Mouse (Mus musculus) hindbrain, embryonic 11.5 days (tissue): Measurements from ENCODE around the gene Bche. TPM values are rescaled to one million over a fixed set of nuclear protein-coding genes. Genes with fewer than 3 reads are reported as not detected.
A peak's percentile ranks its signal among the peaks of the same experiment; 100 is the strongest.

Experiments used
- ATAC-seq: fragments of 200-750 bp; cut with Nextera tagmentation; 2 replicates; pipeline ENCODE4 v1.8.0; 2017; ENCODE audit warnings: mild to moderate bottlenecking, moderate TSS enrichment, moderate library complexity; ENCODE audit not compliant: low FRiP score
- DNase-seq: peaks from one replicate; pipeline ENCODE4 v3.0.0-alpha.2; 2015; ENCODE audit warnings: low spot score
- H3K27ac ChIP-seq: fragments of 300-500 bp; sonication (generic); 2 replicates; pipeline ENCODE4 v1.5.1; 2014; ENCODE audit warnings: mild to moderate bottlenecking, low read depth, low read length
- H3K27me3 ChIP-seq: fragments of 300-500 bp; sonication (generic); 2 replicates; pipeline ENCODE4 v1.6.1; 2014; ENCODE audit warnings: mild to moderate bottlenecking, low read length, moderate library complexity, mixed read lengths; ENCODE audit not compliant: control insufficient read depth, insufficient read depth
- H3K36me3 ChIP-seq: fragments of 300-500 bp; sonication (generic); 2 replicates; pipeline ENCODE4 v1.6.1; 2014; ENCODE audit warnings: mild to moderate bottlenecking, low read length, moderate library complexity, mixed read lengths; ENCODE audit not compliant: control insufficient read depth, insufficient read depth
- H3K4me1 ChIP-seq: fragments of 300-500 bp; sonication (generic); replicated peaks from 2 replicates; pipeline ENCODE4 v1.6.1; 2014; ENCODE audit warnings: low read length, mixed read lengths; ENCODE audit not compliant: control insufficient read depth, insufficient read depth
- H3K4me2 ChIP-seq: fragments of 300-500 bp; sonication (generic); replicated peaks from 2 replicates; pipeline ENCODE4 v1.6.1; 2014; ENCODE audit warnings: mild to moderate bottlenecking, low read depth, low read length
- H3K4me3 ChIP-seq: fragments of 300-500 bp; sonication (generic); 2 replicates; pipeline ENCODE4 v1.5.1; 2014; ENCODE audit warnings: low read depth, low read length
- H3K9ac ChIP-seq: fragments of 300-500 bp; sonication (generic); 2 replicates; pipeline ENCODE4 v1.6.1; 2014; ENCODE audit warnings: low read depth, low read length
- H3K9me3 ChIP-seq: fragments of 300-500 bp; sonication (generic); 2 replicates; pipeline ENCODE4 v1.6.1; 2016; ENCODE audit warnings: low read length; ENCODE audit not compliant: control insufficient read depth
- WGBS: fragments of 180-500 bp; shearing (Covaris S2); extraction: QIAGEN DNeasy Blood & Tissue Kit; methylation state at CpG from one replicate; pipeline ENCODE4 v1.1.7; 2014; 5-methylcytosine and 5-hydroxymethylcytosine counted together
- polyA plus RNA-seq: library from polyadenylated mRNA; unstranded; fragments of >200 nt; fragmentation: Nextera tagmentation; extraction: Ambion mirVana; gene quantifications from 2 replicates; pipeline ENCODE4 v1.2.1, GENCODE M21; 2014

The Bche gene
- 2.1 and 3.5 TPM in 2 replicates for polyA plus RNA-seq

GRCm38 (mm10) chr3:73708410-73708714, at the start of gene Bche:
Gene Bche (minus strand): TSS chr3:73708415.
- Histone ChIP-seq H3K4me1 (no peaks in the 10 kb centered on the region), H3K27me3 (no peaks in the 10 kb centered on the region), H3K9me3 (no peaks in the 10 kb centered on the region), H3K36me3 (no peaks in the 10 kb centered on the region), H3K4me2 (peak within 1 kb of the TSS; percentile 47), H3K9ac (peak within 1 kb of the TSS; percentile 50; the same call in 1 of the 2 replicates), H3K27ac (no peak within 1 kb of the TSS), H3K4me3 (peak within 1 kb of the TSS; percentile 37)
- 21% methylated on average over 10 of the region's 10 CpGs for WGBS
- DNase-seq (no peak), ATAC-seq (no peak; the same call in 1 of the 2 replicates)

- H3K27me3 ChIP-seq = no peaks in the 10 kb centered on the region
- H3K27ac ChIP-seq = no peak overlapping the region
- H3K9me3 ChIP-seq = no peaks in the 10 kb centered on the region
- ATAC-seq (no peak), DNase-seq (no peak)
- no peaks in the 10 kb centered on the region for H3K36me3 ChIP-seq
- H3K4me2 ChIP-seq = no peak overlapping the region
- no peak overlapping the region for H3K4me3 ChIP-seq
- no peaks in the 10 kb centered on the region for H3K4me1 ChIP-seq
- H3K9ac ChIP-seq = no peak overlapping the region
Measured at GRCm38 (mm10) chr3:73741998-73742397, 33.8 kb upstream of the Bche start.

- WGBS = 54% methylated on average over 2 of the region's 2 CpGs
- no peak overlapping the region for H3K4me2 ChIP-seq
- DNase-seq (peak; percentile 53), ATAC-seq (no peak)
- H3K4me3 ChIP-seq = no peak overlapping the region
- no peak overlapping the region for H3K27ac ChIP-seq
- H3K4me1 ChIP-seq = no peaks in the 10 kb centered on the region
- no peak overlapping the region for H3K9ac ChIP-seq
- no peaks in the 10 kb centered on the region for H3K9me3 ChIP-seq
- no peaks in the 10 kb centered on the region for H3K36me3 ChIP-seq
- no peaks in the 10 kb centered on the region for H3K27me3 ChIP-seq
Measured at GRCm38 (mm10) chr3:73731677-73732076, 23.5 kb upstream of the Bche start.

DNA sequence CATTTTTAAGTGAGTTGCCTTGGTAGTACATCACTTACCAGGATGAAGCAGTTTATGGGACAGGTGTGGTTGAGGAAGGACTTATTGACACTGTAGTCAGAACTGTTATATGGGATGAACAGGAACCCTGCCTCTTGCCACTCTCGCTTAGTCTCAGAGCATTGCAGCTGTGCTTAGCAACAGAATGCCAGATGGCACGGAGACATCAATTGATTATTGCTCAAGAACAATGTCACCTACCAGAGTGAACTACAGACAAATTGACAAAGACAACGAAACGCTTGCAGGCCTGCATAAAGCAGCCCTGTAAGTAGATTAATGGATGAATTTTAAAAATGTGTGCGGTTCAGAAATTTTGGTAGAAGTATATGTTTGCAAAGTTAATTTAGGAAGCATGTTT, 21.3 kb upstream of the Bche start:
- H3K27me3 ChIP-seq = no peaks in the 10 kb centered on the region
- H3K27ac ChIP-seq = no peak overlapping the region
- no peaks in the 10 kb centered on the region for H3K4me1 ChIP-seq
- DNase-seq = no peak
- H3K9me3 ChIP-seq = no peaks in the 10 kb centered on the region
- H3K9ac ChIP-seq = no peak overlapping the region
- H3K4me3 ChIP-seq = no peak overlapping the region
- WGBS = 64% methylated on average over 5 of the region's 5 CpGs
- ATAC-seq = no peak
- H3K4me2 ChIP-seq = no peak overlapping the region
- no peaks in the 10 kb centered on the region for H3K36me3 ChIP-seq

- ATAC-seq (no peak), DNase-seq (no peak)
- Histone ChIP-seq H3K27me3 (no peaks in the 10 kb centered on the region), H3K4me3 (no peak overlapping the region), H3K36me3 (no peaks in the 10 kb centered on the region), H3K4me2 (no peak overlapping the region), H3K9me3 (no peaks in the 10 kb centered on the region), H3K4me1 (no peaks in the 10 kb centered on the region), H3K27ac (no peak overlapping the region), H3K9ac (no peak overlapping the region)
Measured at GRCm38 (mm10) chr3:73725711-73726110, 17.5 kb upstream of the Bche start.

DNA sequence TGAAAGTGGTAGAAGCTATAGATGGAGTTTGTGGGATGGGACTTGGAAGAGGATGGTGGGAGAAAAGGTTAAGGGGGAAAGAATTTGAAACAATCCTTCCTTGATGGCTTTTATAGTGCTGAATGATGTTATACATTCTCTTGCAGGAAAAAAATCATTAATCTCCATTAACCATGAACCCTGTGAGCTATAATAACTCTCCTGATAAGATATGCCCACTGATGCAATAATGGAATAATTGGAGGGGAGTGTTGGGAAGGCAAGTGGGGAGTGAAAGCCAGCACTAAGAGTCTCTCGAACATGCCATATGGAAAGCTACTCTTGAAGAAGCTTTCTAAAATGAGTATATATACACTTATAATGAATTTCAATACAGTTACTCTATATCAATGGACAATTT, 16.7 kb upstream of the Bche start:
- Histone ChIP-seq H3K4me1 (no peaks in the 10 kb centered on the region), H3K4me3 (no peak overlapping the region), H3K27ac (no peak overlapping the region), H3K4me2 (no peak overlapping the region), H3K36me3 (no peaks in the 10 kb centered on the region), H3K9ac (no peak overlapping the region), H3K27me3 (no peaks in the 10 kb centered on the region), H3K9me3 (no peaks in the 10 kb centered on the region)
- DNase-seq (no peak), ATAC-seq (no peak)
- WGBS = 92% methylated on average over 1 of the region's 1 CpGs

- no peaks in the 10 kb centered on the region for H3K9me3 ChIP-seq
- no peaks in the 10 kb centered on the region for H3K27me3 ChIP-seq
- ATAC-seq = no peak
- H3K4me3 ChIP-seq = no peak overlapping the region
- no peak overlapping the region for H3K27ac ChIP-seq
- H3K36me3 ChIP-seq = no peaks in the 10 kb centered on the region
- H3K9ac ChIP-seq = no peak overlapping the region
- no peak for DNase-seq
- H3K4me2 ChIP-seq = no peak overlapping the region
- no peaks in the 10 kb centered on the region for H3K4me1 ChIP-seq
- WGBS = 93% methylated on average over 1 of the region's 1 CpGs
Measured at GRCm38 (mm10) chr3:73717610-73718284, 9.5 kb upstream of the Bche start.

DNA sequence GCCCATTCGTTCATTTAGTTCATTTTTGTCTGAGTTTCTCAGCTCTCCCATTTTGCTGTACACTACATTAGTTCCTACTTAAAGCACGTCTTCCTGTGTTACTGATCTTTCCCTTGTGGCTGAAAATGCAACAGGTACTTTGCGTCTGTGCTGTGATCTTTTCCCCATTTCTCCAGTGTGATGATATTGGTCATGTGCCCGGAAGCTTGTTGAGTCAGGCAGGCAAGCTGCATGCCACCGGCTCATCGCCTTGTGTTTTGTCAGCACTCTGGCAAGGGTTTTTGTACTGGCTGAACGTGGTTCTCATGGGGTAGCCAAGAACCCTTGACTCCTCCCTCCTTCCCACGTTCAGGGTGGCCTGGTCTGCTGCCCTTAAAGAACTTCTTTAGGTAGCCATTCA, 1.7 kb upstream of the Bche start:
- WGBS = 78% methylated on average over 8 of the region's 8 CpGs

More for the DNA sequence above, 1.7 kb upstream of the Bche start:
- Histone ChIP-seq H3K9ac (no peak overlapping the region), H3K4me2 (no peak overlapping the region), H3K27me3 (no peaks in the 10 kb centered on the region), H3K9me3 (no peaks in the 10 kb centered on the region), H3K36me3 (no peaks in the 10 kb centered on the region), H3K4me1 (no peaks in the 10 kb centered on the region), H3K27ac (no peak overlapping the region), H3K4me3 (no peak overlapping the region)
- DNase-seq (no peak), ATAC-seq (no peak)
